Comparison of ENCODE assay signal across 20 mouse cellular contexts in genomic region chr9:119951388-119951787, GRCm38 (mm10). TPM values are rescaled to one million over a fixed set of nuclear protein-coding genes. Genes with fewer than 3 reads are reported as not detected.
DNase-seq lines count a peak whose midpoint lies in the region; ATAC-seq lines count a peak whose summit lies in the region.
"Had no signal": no experiment of that assay in that cellular context is flagged by ENCODE, and none has a peak within 500 bp of the region (broad histone marks: within the 10 kb centered on the region; RNA-seq: fewer than 3 reads in every experiment).

No protein-coding gene starts in this region.

- no peak overlapping the region for H3K27ac ChIP-seq in midbrain, embryonic 11.5 days (ENCODE audit: low read depth, low read length)
- H3K27ac ChIP-seq in midbrain, embryonic 14.5 days (replicated peaks; ENCODE audit: low read depth, low read length) = no peak overlapping the region

- intact Hi-C loops in heart, postnatal 25 days (cut with DNase I) = no loop called here

- H3K4me1 ChIP-seq in midbrain, embryonic 11.5 days (ENCODE audit: control insufficient read depth, insufficient read depth, low read length) = no peaks in the 10 kb centered on the region
- H3K4me1 ChIP-seq in midbrain, embryonic 14.5 days (ENCODE audit: control insufficient read depth, insufficient read depth, low read length) = no peaks in the 10 kb centered on the region

- DNase-seq in heart, adult 11 months = peak; percentile 94
- DNase-seq in heart, postnatal 25 days (ENCODE audit: low spot score) = no peak
- peak; percentile 73 for DNase-seq in midbrain, embryonic 11.5 days (ENCODE audit: low spot score, missing footprints)
- no peak for DNase-seq in midbrain, embryonic 14.5 days
- DNase-seq: adrenal gland, adult 2 months; adrenal gland, adult 8-10 months; adrenal gland, postnatal 10 days; adrenal gland, postnatal 14 days; adrenal gland, postnatal 25 days; adrenal gland, postnatal 36 days; B cell, adult 2 months; cerebellum, adult 11 months; cerebellum, adult 11-12 months; cerebellum, adult 18-20 months had no signal

- ATAC-seq in midbrain, embryonic 11.5 days (ENCODE audit: low FRiP score) = no peak
- ATAC-seq in midbrain, embryonic 14.5 days (ENCODE audit: low FRiP score, low TSS enrichment) = no peak
- ATAC-seq: activated CD4-positive, CD25-positive, alpha-beta regulatory T cell, adult 4 months; CD4-positive, CD25-positive, alpha-beta regulatory T cell, adult 4 months; Patski had no signal

- WGBS in midbrain, embryonic 11.5 days = 88% methylated on average over 9 of the region's 9 CpGs
- 89% methylated on average over 9 of the region's 9 CpGs for WGBS in midbrain, embryonic 14.5 days

- no peaks in the 10 kb centered on the region for H3K27me3 ChIP-seq in midbrain, embryonic 11.5 days (ENCODE audit: control insufficient read depth, insufficient read depth, low read length)
- no peaks in the 10 kb centered on the region for H3K27me3 ChIP-seq in midbrain, embryonic 14.5 days (ENCODE audit: control insufficient read depth, insufficient read depth, low read length)
- H3K27me3 ChIP-seq: CH12.LX, Patski had no signal

- no peak overlapping the region for H3K4me3 ChIP-seq in midbrain, embryonic 11.5 days (ENCODE audit: low read depth, low read length)
- no peak overlapping the region for H3K4me3 ChIP-seq in midbrain, embryonic 14.5 days (replicated peaks; ENCODE audit: low read depth, low read length)

- no peak overlapping the region for H3K4me2 ChIP-seq in midbrain, embryonic 11.5 days
- H3K4me2 ChIP-seq in midbrain, embryonic 14.5 days (ENCODE audit: low read length) = no peak overlapping the region

- no peaks in the 10 kb centered on the region for H3K36me3 ChIP-seq in midbrain, embryonic 11.5 days (ENCODE audit: control insufficient read depth, insufficient read depth, low read length)
- no peaks in the 10 kb centered on the region for H3K36me3 ChIP-seq in midbrain, embryonic 14.5 days (ENCODE audit: control insufficient read depth, insufficient read depth, low read length)
- H3K36me3 ChIP-seq: G1E had no signal

- no peaks in the 10 kb centered on the region for H3K9me3 ChIP-seq in midbrain, embryonic 11.5 days (ENCODE audit: control insufficient read depth, low read length)
- no peaks in the 10 kb centered on the region for H3K9me3 ChIP-seq in midbrain, embryonic 14.5 days (ENCODE audit: control insufficient read depth, low read length)
- H3K9me3 ChIP-seq: G1E had no signal

- no peak overlapping the region for H3K9ac ChIP-seq in midbrain, embryonic 11.5 days (ENCODE audit: low read length)
- H3K9ac ChIP-seq in midbrain, embryonic 14.5 days (replicated peaks; ENCODE audit: low read length) = no peak overlapping the region

RNA-seq across cellular contexts. Expression of gene Ttc21a, which starts 14.0 kb away (rescaled TPM):
- total RNA-seq in heart, postnatal 25 days (2021) = not detected
- 0.10 and 0.20 TPM in 2 replicates for polyA plus RNA-seq in midbrain, embryonic 11.5 days (2014; fragmentation: Nextera tagmentation; extraction: Ambion mirVana)
- polyA plus RNA-seq in midbrain, embryonic 14.5 days (2014; fragmentation: Nextera tagmentation; extraction: Ambion mirVana) = 0.45 and 0.49 TPM in 2 replicates
- total RNA-seq: MEL had no signal
- polyA plus RNA-seq: activated CD4-positive, CD25-positive, alpha-beta regulatory T cell, adult 4 months had no signal

RNA-seq across cellular contexts. Expression of gene Gorasp1, which starts 14.0 kb away (rescaled TPM):
- total RNA-seq in heart, postnatal 25 days (2021) = 10 to 100 TPM; 28.1 to 31.5 TPM
- polyA plus RNA-seq in midbrain, embryonic 11.5 days (2014; fragmentation: Nextera tagmentation; extraction: Ambion mirVana) = 16.4 and 18.4 TPM in 2 replicates
- polyA plus RNA-seq in midbrain, embryonic 14.5 days (2014; fragmentation: Nextera tagmentation; extraction: Ambion mirVana) = 25.2 and 31.7 TPM in 2 replicates

RNA-seq across cellular contexts. Expression of gene Csrnp1, which starts 33.1 kb away (rescaled TPM):
- 10 to 100 TPM in 1 of 2 experiments, 1 to 10 TPM in 1; 10.0 to 13.3 TPM for total RNA-seq in heart, postnatal 25 days (2021)
- polyA plus RNA-seq in midbrain, embryonic 11.5 days (2014; fragmentation: Nextera tagmentation; extraction: Ambion mirVana) = 0.34 and 0.67 TPM in 2 replicates
- 0.67 and 2.2 TPM in 2 replicates for polyA plus RNA-seq in midbrain, embryonic 14.5 days (2014; fragmentation: Nextera tagmentation; extraction: Ambion mirVana)

RNA-seq across cellular contexts. Expression of gene Wdr48, which starts 56.7 kb away (rescaled TPM):
- total RNA-seq in heart, postnatal 25 days (2021) = 10 to 100 TPM; 26.2 to 30.4 TPM
- polyA plus RNA-seq in midbrain, embryonic 11.5 days (2014; fragmentation: Nextera tagmentation; extraction: Ambion mirVana) = 61.2 and 61.4 TPM in 2 replicates
- 65.5 and 75.6 TPM in 2 replicates for polyA plus RNA-seq in midbrain, embryonic 14.5 days (2014; fragmentation: Nextera tagmentation; extraction: Ambion mirVana)

Comparison
In these comparisons a context has a peak if more than half of its experiments do, and no peak if none do; other contexts are left out.
1. DNase-seq: peak in heart, adult 11 months (single experiment) and midbrain, embryonic 11.5 days (single experiment); none in heart, postnatal 25 days (single experiment) and midbrain, embryonic 14.5 days (single experiment).